Mouse (Mus musculus) heart, postnatal 36 days (tissue): Measurements from ENCODE around the gene Rab3gap1. TPM values are rescaled to one million over a fixed set of nuclear protein-coding genes. Genes with fewer than 3 reads are reported as not detected.

Experiments
- DNase-seq, 2 experiments: peaks; one replicate each; pipeline ENCODE4 v3.0.0; 2021 to 2022
- intact Hi-C: fragments of 180-260 bp; cut with DNase I; formaldehyde crosslinking; loops from one replicate; pipeline ENCODE4 v1.15.1; 2025
- total RNA-seq, 2 experiments: library from RNA; stranded (reverse); gene quantifications; 2 replicates each; pipeline ENCODE4 v1.2.3; 2021

Rab3gap1 gene
- total RNA-seq, 2 experiments from 2014 or later: 41.2 to 42.7 TPM

DNA sequence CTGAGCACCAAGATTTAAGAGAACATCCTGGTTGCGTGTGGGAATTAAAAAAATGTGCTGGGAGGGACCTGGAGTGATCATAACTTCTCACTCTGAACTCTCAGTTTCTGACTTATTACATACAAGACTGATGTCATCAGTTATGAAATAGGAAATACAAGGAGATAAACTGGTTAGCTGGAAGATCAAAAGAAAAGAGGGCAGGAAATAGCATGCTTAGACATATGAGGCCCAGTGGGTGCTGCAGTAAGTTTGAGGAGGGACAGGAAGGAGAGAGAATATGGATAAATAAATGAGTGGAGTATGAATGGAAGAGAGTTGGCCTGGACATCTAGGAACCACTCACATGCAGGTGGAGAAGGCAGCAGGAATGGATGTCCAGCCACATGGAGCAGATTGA, 109.6 kb downstream of the Rab3gap1 start:
- no peak for DNase-seq
- intact Hi-C loops: no loop called here

DNA sequence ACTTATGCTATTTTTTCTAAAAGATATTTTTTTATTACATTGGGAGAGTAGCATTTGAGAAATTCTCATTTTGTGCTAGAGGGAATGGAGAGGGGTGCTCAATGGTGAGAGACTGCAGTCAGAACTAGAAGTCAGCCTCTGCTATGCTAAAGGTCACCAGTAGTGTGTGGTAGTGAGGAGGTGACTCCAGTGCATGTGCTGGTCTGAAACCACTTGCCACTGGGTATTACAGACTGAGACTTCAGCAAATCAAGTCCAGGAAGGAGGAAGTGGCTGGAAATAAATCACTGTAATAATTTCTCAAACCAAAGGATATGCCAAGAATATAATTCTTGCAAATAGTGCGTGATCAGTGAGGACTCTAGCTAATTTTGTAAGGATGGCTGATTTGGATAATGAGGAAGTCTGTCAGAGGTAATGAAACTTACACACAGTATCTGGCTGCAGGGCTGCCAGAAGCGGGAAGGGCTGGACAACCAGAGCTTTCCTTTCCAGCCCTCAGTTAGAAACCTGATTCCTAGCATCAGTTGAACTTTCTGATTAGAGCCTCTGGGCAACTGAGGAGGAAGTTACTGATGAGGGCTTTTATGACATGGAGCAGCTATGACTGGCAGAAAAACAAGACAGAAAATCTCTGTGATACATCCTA, 112.5 kb downstream of the Rab3gap1 start:
- no peak for DNase-seq
- intact Hi-C loops: no loop called here

DNA sequence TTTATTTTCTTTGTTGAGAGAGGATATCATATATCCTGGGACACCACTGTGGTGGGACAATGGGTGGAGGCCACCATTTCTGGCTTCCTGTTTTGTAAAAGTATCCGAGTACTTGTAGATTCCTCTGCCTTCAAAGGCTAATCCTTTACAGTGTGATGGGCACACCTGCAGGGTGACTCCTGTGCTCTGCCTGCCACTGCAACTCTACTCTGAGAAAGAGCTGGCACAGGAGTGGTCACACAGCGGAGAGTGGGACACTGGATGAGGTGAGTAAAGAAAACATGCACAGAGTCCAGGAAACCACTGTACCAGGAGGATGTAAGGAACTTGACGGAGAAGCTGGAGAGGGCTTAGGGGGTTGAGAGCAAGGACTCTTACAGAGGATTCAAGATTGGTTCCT, 113.7 kb downstream of the Rab3gap1 start:
- no peak for DNase-seq
- intact Hi-C loops: no loop called here

DNA sequence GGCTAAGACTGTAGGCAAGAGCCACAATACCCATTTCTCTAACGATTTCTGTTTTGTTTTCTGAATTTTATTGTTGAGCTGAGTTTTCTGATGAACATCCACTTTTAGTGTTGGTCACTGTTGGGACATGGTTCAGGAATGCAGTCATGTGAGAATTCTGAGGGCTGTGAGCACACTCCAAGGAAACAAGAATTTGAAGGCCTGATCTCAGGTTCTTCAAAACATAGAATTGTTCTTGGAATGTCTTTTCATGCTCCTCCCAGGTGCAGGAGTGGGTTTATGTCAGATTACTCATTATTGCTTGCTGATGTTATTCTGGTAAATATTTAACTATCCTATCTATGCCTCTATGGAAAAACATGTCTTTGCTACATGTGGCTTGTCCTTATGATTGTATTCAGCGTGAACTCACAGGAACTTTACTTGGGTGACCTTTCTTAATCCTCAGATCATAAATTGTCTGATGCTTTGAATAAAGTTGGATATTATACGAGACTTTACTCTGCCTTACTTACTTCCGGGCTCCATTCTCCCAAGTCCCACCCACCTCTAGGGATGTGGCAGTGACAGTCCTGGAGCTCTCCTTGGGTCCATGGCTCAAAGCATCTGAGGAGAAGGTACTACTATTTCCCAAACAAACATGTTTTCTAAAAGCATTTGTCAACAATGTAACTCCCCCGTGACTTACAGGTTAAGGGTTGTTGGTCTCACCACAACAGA, 114.9 kb downstream of the Rab3gap1 start:
- intact Hi-C loops: no loop called here
- DNase-seq: no peak

DNA sequence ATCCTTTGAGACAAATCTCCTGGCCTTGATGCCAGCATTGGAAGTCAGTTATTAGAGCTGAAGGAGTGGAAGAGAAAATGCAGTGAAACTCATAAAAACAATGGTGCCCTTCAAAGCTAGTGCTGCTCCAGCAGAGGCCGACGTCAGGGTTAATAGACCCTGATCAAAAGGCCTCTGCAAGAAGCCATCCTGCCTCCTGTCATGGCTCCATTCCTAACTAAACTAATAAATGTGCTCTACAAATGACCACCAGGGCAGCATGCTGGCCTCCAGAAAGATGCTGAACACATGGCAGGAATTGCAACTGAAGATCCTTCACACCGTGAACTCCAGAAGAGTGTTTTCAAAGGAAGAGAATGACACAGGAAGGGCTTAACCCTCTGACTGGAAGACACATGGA, 116.8 kb downstream of the Rab3gap1 start:
- no peak for DNase-seq
- intact Hi-C loops: no loop called here

DNA sequence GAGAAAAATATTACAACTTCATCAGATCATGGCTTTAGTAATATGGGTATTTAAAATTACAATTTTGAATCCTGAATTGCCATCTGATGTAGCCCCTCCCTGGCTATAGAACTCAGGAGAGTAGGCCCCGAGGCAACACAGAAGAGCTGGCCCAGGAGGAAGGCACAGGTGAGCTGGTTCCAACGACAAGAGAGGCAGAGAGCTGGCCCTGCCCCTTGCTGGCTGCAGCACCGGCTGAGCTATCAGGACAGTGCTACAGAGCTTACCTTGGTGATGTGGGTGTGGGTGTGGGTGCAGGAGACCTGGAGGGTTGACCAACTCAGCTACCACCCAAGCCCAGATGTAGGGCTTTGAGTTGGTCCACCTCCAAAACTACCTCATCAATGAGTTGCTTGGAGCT, 119.7 kb downstream of the Rab3gap1 start:
- DNase-seq: no peak
- intact Hi-C loops: no loop called here

DNA sequence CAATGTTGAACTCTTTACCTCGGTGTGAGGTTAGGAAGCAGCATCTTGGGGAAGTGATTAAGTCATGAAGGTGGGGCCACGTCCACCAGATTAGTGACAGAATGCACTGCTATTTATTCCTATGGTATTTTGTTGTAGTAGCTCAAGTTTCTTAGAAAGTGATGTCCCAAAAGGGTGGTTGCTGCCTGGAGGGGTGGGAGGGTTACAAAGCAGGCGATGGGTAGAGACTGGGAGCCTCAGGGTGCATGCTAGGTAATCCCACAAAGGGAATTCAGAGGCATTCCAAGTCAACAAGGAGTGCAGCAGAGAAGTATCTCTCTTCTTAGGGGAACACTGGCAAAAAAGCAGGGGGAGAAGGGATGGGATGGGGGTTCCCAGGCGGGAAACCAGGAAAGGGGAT, 120.8 kb downstream of the Rab3gap1 start:
- intact Hi-C loops: no loop called here
- DNase-seq: peak in 1 of 2 experiments; percentile 26

DNA sequence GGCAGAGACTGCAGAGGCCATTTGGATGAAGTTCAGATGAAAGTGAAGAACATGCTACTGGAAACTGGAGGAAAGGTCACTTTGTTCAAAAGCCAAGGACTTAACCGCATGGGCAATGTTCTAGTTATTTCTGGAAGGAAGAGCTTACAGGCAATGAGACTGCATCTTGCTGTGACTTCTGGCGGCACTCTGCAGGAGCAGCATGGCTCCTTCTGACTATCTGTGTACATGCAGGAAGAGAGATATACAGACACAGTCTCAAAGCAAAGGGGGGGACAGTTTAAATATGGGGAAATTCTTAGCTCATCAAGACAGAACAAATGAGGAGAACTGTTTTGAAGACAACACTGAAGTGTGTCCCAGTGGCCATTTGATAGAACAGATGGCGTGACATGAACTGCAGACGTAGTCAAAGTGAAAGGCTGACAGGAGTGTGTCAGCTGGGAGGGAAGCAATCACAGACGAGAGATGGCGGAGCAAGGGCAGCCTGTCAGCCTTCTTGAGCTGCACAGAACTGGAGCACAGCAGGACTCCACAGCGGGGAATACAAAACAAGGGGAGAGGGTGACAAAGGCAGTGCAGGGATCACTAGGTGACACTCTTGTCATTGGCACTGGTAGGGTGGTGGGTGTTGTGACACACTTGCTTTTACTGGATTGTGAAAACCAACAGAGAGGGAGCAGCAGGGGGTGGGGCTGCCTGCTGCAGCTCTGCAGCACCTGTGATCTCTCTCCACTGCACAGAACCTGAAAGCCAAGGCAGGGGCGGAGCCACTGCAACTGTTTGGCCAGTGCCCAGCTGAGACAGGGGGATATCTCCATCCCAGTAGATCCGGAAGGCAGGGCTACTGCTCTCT, 121.5 kb downstream of the Rab3gap1 start:
- intact Hi-C loops: no loop called here
- peak; percentile 23 to 38 for DNase-seq

Other genes with a start within 250 kb of the Rab3gap1 start
- gene Tmem163, start 189.2 kb upstream of the Rab3gap1 start, total RNA-seq: 1 to 10 TPM; 4.8 to 9.5 TPM
- gene Acmsd, start 139.4 kb upstream of the Rab3gap1 start, total RNA-seq: under 1 TPM; 0.24 to 0.28 TPM
- gene Ccnt2, start 94.6 kb upstream of the Rab3gap1 start, total RNA-seq: 10 to 100 TPM; 20.9 to 26.6 TPM
- gene Map3k19, start 13.7 kb upstream of the Rab3gap1 start, total RNA-seq: under 1 TPM in 1 of 2 experiments, not detected in 1; 0.05 TPM
- 1 to 10 TPM; 4.7 to 5.1 TPM for gene Zranb3, start 234.3 kb downstream of the Rab3gap1 start, total RNA-seq
- gene R3hdm1, start 234.5 kb downstream of the Rab3gap1 start, total RNA-seq: 10 to 100 TPM; 54.3 to 60.6 TPM